Mouse (Mus musculus) liver, postnatal 0 days (tissue): ENCODE data around the gene Sh3d21.

Experiments used
- CTCF ChIP-seq: sonication (generic); IDR thresholded peaks from 2 replicates; pipeline ENCODE4 v1.5.1; 2016; ENCODE audit warnings: antibody characterized with exemption, low read depth
- EP300 ChIP-seq: IDR thresholded peaks from 2 replicates; pipeline ENCODE4 v1.6.1; 2016; ENCODE audit warnings: antibody characterized with exemption, low read depth, mild to moderate bottlenecking

DNA sequence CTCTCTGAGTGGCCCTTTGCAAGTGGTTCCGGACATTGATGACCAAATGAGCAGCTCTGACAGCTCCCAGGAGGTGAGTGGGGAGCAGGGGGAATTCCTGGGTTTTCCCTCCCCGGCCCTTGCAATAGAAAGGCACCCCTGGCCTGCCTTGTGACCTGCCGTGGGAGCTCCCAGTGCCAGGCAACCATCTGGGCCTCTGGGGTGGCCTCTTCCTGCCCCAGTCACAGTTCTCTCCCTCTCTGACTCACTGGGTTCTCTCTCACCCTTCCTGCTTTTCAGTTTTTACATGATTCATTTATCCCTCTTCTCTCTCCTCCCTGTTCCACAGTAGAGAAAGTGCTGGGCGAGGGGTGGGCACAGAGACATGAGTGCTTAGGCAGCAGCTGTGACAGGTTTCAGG, 25.5 kb downstream of the Sh3d21 start:
- no peak for TF ChIP-seq EP300
- TF ChIP-seq CTCF: no peak
